Mouse (Mus musculus): Measurements from ENCODE around the gene Pdc. TPM values are rescaled to one million over a fixed set of nuclear protein-coding genes. Genes with fewer than 3 reads are reported as not detected.

The Pdc gene
- polyA plus RNA-seq (2012; rRNA removed; ENCODE audit: low replicate concordance) = not detected in 2 replicates

GRCm38 (mm10) chr1:150319205-150319604 is at the start of gene Pdc:
Gene Pdc (plus strand): TSS chr1:150319417.

Other genes with a start within 250 kb of the Pdc start
- gene Ptgs2, start 219.4 kb upstream of the Pdc start, polyA plus RNA-seq (2012; rRNA removed; ENCODE audit: low replicate concordance) = 0.42 and 2.9 TPM in 2 replicates
- gene Tpr, start 73.4 kb downstream of the Pdc start, polyA plus RNA-seq (2012; rRNA removed; ENCODE audit: low replicate concordance) = 72.3 and 82.3 TPM in 2 replicates
- 8.8 and 16.6 TPM in 2 replicates for gene Odr4, start 73.7 kb downstream of the Pdc start, polyA plus RNA-seq (2012; rRNA removed; ENCODE audit: low replicate concordance)
- gene Prg4, start 146.7 kb downstream of the Pdc start, polyA plus RNA-seq (2012; rRNA removed; ENCODE audit: low replicate concordance) = 1.0 and 1.5 TPM in 2 replicates